11 mouse cellular contexts compared by ENCODE assay signal in the genomic region with DNA sequence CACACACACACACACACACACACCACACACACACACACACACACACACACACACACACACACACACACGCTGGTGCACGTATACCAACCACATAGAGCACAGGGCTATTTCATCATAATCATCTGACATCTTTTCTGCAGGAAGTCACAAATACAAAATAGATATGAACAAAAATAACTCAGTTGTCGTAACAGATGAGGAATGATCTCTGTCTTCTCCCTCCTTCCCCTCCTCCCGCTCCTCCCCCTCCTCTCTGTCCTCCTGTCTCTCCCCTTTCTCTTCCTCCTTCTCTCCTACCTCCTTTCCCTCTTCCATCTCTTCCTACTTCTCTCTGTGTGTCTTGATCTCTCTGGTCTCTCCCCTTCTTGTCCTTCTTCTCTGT.
A peak's percentile ranks its signal among the peaks of the same experiment; 100 is the strongest.
DNase-seq lines count a peak whose midpoint lies in the region; ATAC-seq and TF ChIP-seq lines count a peak whose summit lies in the region.
"Had no signal": no experiment of that assay in that cellular context is flagged by ENCODE, and none has a peak within 500 bp of the region (broad histone marks: within the 10 kb centered on the region; RNA-seq: fewer than 3 reads in every experiment).

No protein-coding gene starts in this region.

- no peaks in the 10 kb centered on the region for H3K27me3 ChIP-seq in heart, embryonic 15.5 days
- no peaks in the 10 kb centered on the region for H3K27me3 ChIP-seq in liver, embryonic 14.5 days (ENCODE audit: control insufficient read depth, insufficient read depth, low read length)
- H3K27me3 ChIP-seq: forebrain, embryonic 15.5 days had no signal

- 57% methylated on average over 4 of the region's 4 CpGs for WGBS in heart, embryonic 15.5 days
- WGBS in liver, embryonic 14.5 days (ENCODE audit: insufficient replicate concordance), result 9% methylated on average over 4 of the region's 4 CpGs

- no peak for TF ChIP-seq POLR2A in bone marrow macrophage, adult 2 months (IDR thresholded peaks at IDR 0.05; ENCODE audit: borderline replicate concordance, low read depth, low read length)

- no peak for TF ChIP-seq EP300 in liver, embryonic 14.5 days (IDR thresholded peaks at IDR 0.05; ENCODE audit: low read depth)

- DNase-seq in heart, adult 11 months, result no peak
- DNase-seq in 416B (ENCODE audit: low read depth), result peak; percentile 82
- DNase-seq in liver, embryonic 14.5 days (ENCODE audit: low read depth in 3 of 3, low spot score in 3 of 3), result no peak
- no peak for DNase-seq in ovary, adult 18-20 months (ENCODE audit: low spot score)
- no peak for DNase-seq in cerebellum, adult 11-12 months
- DNase-seq in c-Kit-positive CD71-positive TER-119-positive erythroid progenitor cells, embryonic 14.5 days (ENCODE audit: low spot score), result no peak

- H3K27ac ChIP-seq in heart, embryonic 15.5 days, result peak overlapping the region; percentile 75
- peak overlapping the region; percentile 96 for H3K27ac ChIP-seq in bone marrow macrophage, adult 2 months (ENCODE audit: insufficient read depth, low read depth, low read length)
- H3K27ac ChIP-seq in liver, embryonic 14.5 days, result peak overlapping the region; percentile 97
- H3K27ac ChIP-seq: forebrain, embryonic 15.5 days; hindbrain, embryonic 14.5 days had no signal

- no peak for TF ChIP-seq CTCF in bone marrow macrophage, adult 2 months (IDR thresholded peaks at IDR 0.05; ENCODE audit: low read depth, low read length)
- TF ChIP-seq CTCF in liver, embryonic 14.5 days (IDR thresholded peaks at IDR 0.05; ENCODE audit: low read depth), result no peak

- ATAC-seq in heart, embryonic 15.5 days (replicated peaks; ENCODE audit: insufficient number of reproducible peaks, insufficient read depth, low FRiP score, low read depth), result no peak
- no peak for ATAC-seq in liver, embryonic 14.5 days (ENCODE audit: insufficient read depth)
- ATAC-seq: midbrain, embryonic 16.5 days had no signal

- no peaks in the 10 kb centered on the region for H3K36me3 ChIP-seq in heart, embryonic 15.5 days
- no peaks in the 10 kb centered on the region for H3K36me3 ChIP-seq in liver, embryonic 14.5 days (replicated peaks; ENCODE audit: control insufficient read depth, insufficient read depth, low read depth)
- H3K36me3 ChIP-seq: forebrain, embryonic 15.5 days had no signal

- peaks cover 6% of the 10 kb centered on the region for H3K4me1 ChIP-seq in heart, embryonic 15.5 days (replicated peaks)
- peaks cover 63% of the 10 kb centered on the region for H3K4me1 ChIP-seq in bone marrow macrophage, adult 2 months (ENCODE audit: control insufficient read depth, insufficient read depth, low read length)
- H3K4me1 ChIP-seq in liver, embryonic 14.5 days (replicated peaks; ENCODE audit: control insufficient read depth in 2 of 2, insufficient read depth in 2 of 2, low read length in 1 of 2), result peaks cover 62 to 68% of the 10 kb centered on the region in 2 experiments
- H3K4me1 ChIP-seq: forebrain, embryonic 15.5 days had no signal

- H3K4me3 ChIP-seq in heart, embryonic 15.5 days, result no peak overlapping the region
- H3K4me3 ChIP-seq in bone marrow macrophage, adult 2 months (ENCODE audit: insufficient read depth, low read length), result peak overlapping the region; percentile 21; the same call in 1 of the 2 replicates
- no peak overlapping the region for H3K4me3 ChIP-seq in liver, embryonic 14.5 days (ENCODE audit: insufficient read depth in 1 of 2, low read depth in 2 of 2, low read length in 2 of 2)
- H3K4me3 ChIP-seq: forebrain, embryonic 15.5 days had no signal

- H3K9me3 ChIP-seq in heart, embryonic 15.5 days (replicated peaks), result no peaks in the 10 kb centered on the region
- H3K9me3 ChIP-seq in liver, embryonic 14.5 days (ENCODE audit: control insufficient read depth, low read length), result no peaks in the 10 kb centered on the region
- H3K9me3 ChIP-seq: forebrain, embryonic 15.5 days had no signal

- no peak overlapping the region for H3K4me2 ChIP-seq in heart, embryonic 15.5 days
- H3K4me2 ChIP-seq in liver, embryonic 14.5 days (ENCODE audit: low read depth), result peak overlapping the region; percentile 83
- H3K4me2 ChIP-seq: forebrain, embryonic 15.5 days; hindbrain, embryonic 14.5 days had no signal

- H3K9ac ChIP-seq in heart, embryonic 15.5 days, result no peak overlapping the region
- H3K9ac ChIP-seq in liver, embryonic 14.5 days (replicated peaks), result peak overlapping the region; percentile 83
- H3K9ac ChIP-seq: forebrain, embryonic 15.5 days; hindbrain, embryonic 14.5 days had no signal
